Mouse (Mus musculus) hindlimb bud, embryonic 11.5 days (tissue): ENCODE data around the gene Tnpo2.

Experiments used
- DNase-seq: peaks from one replicate; pipeline ENCODE4 v3.0.0-alpha.2; 2012; ENCODE audit warnings: low read depth, low spot score; ENCODE audit errors: extremely low spot score

Gene Tnpo2

DNA sequence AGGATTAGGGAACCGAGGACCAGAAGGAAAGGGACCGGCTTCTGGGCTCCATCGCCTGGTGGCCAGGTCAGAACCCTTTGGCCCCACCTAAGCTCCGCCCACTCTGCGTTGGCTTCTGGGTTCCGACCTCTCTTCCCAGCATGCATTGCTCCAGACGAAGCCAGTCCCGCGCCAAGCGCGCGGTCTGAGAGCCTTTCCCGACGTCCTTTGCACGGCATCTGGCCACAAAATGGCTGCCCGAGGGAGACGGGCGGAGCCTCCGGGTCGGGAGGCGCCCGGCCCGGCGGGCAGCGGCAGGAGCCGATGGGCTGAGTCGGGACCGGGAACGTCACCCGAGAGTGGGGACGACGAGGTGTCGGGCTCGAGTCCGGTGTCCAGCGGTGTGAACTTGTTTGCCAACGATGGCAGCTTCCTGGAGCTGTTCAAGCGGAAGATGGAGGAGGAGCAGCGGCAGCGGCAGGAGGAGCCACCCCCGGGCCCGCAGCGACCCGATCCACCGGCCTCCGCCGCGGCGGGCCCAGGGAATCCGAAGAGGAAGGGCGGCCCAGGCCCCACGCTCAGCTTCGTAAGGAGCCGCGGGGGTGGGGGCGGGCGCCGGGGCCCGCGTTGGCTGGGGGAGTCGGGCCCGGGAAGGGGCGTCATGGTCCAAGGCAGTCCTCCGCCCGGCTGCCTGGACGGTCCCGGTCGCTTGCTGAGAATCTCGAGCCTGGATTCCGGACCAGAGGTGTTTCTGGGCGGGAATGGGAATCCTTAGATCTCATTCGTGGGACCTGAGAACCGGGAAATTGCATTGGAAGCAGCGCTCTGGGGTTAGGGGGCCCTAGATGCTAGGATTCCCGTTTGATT is 9.8 kb upstream of the Tnpo2 start, which contains the start of gene Trir:
TSS of gene Trir (plus strand) at position 154 of the 846 bp plus-strand sequence.
- peak; percentile 95 for DNase-seq

DNA sequence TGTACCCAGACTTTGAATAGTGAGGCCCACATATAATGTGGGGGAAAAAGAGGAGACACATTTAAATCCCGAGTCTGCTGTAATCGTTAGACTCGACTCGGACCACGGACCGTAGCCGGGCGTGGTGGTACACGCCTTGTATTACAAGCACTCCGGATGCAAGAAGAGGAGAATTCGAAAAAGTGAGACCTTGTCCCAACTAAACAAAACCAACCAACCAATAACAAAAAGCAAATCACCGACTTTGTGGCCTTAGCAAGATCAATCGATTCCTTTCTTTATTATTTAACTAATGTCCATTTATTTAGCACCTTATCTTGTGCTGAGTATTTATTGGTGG is 9.2 kb upstream of the Tnpo2 start:
- DNase-seq: no peak

DNA sequence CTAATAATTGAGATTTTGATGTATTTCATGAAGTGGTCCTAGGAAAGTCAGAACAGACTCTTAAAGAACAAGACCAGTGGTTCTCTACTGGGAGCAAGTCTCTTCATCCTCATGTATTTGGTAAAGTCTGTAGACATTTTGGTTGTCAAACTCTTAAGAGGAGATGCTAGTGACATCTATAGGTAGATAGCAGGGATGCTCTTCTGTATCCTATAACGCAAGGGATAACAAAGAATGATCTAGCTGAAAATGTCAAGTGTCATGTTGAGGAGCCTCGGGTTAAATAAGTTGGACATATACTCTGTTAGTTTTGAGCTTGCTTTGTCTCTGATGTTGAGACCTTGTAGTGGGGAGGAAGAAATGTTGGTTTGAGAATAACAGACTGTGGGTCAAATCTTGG is 8.8 kb upstream of the Tnpo2 start:
- no peak for DNase-seq

DNA sequence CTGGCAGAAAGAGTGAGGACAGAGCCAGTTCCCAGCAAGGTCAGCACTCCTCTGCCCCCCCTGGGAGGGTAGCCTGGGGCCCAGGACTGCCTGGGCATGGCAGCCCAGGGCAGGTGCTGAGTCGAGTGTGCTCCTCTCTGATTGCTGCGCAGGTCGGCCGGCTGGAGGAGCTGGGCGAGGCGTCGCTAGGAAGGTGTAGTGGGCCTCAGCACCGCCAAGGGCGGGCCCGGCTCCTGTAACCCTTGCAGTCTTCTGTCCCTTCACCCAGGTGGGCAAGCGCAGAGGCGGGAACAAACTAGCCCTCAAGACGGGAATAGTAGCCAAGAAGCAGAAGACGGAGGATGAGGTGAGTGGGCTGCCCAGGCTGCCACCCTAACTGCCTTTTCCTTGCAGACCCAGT is 7.4 kb upstream of the Tnpo2 start:
- no peak for DNase-seq

DNA sequence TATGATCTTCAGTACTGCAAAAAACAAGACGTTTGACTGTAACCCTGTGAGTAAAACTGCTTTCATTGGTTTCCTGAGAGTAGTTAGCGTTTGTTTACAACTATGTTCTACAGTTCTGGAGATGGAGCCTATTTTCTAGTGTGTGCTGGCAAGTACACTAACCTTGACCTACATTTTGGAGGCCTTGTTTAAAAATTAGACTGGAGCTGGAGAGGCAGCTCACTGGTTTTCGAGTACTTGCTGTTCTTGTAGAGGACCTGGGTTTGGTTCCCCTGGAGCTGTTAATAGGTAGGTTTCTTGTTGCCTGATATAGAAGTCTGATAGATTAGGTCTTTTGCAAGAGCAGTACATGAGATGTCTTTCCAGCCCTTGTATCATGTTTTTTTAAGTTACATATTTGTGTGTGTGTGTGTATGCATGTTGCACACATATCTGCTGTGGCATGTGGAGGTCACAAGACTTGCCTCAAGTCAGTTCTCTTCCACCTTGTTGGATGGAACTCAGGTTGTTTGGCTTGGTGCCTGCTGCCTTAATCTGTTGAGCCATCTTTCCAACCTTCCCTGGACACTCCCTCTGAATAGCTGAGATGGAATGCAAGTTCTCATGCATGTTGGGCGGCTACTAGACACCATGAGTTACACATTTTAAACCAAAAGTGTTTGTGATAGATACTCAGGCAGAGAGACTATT is 3.9 kb upstream of the Tnpo2 start:
- DNase-seq: no peak

DNA sequence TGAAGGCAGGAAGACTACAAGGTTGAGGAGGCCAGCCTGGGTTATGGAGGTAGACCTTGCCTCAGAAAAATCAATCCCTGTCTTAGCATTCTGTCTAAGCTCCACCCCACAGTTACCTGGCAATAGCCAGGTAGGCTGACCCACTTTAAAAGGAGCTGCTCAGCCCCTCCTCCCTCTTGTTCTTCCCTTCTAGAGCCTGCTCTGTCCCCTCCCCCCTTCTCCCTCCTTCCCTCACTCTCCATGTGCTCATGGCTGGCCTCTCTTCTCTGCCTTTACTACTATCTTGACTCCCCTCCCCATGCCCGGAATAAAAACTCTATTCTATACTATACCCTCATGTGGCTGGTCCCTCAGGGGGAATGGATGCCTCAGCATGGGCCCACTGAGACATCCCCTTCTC is 2.8 kb upstream of the Tnpo2 start:
- no peak for DNase-seq

DNA sequence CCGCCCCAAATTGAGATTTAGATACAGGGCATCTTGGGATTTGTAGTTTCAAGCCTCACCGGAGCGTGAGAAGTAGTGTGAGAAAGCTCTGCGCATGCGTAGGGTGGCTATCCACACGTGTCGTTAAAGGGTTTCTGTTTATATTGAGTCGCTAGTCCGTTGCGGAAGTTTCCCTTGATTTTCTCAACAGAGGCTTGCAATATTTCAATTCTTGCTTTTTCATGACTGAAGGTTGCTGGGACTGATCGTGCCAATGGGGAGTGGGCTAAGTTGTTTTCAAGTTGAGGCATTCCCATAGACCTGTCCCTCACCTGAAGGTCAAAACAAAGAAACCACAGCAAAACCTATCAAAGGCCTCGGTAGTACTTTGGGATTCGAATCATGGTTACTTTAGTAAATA is 2.0 kb upstream of the Tnpo2 start:
- DNase-seq: no peak

DNA sequence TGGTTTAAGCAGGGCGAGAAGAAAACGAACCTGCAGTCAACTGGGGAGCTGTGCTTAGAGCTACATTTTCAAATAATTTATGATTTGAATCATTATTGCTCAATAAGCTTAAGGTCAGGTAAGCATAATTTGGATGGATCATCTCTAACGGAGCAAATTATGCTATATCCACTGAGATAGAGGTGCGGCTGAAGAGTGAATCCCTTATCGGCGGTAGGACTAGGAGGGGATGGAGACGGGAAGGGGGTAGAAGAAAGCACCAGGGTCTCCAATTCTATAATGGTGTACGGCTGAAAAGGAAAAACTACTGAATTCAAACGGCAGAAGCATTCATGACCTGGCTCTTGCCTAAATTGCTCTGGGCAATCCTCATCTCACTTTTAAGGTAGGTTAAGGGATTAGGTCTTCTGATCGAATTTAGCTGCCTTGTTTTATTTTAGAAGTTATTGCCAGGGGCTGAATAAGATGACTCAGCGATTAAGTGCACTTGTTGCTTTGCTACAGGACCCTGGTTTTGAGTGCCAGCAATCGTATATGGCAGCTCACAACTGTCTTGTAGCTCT is 1.5 kb upstream of the Tnpo2 start:
- DNase-seq: no peak

DNA sequence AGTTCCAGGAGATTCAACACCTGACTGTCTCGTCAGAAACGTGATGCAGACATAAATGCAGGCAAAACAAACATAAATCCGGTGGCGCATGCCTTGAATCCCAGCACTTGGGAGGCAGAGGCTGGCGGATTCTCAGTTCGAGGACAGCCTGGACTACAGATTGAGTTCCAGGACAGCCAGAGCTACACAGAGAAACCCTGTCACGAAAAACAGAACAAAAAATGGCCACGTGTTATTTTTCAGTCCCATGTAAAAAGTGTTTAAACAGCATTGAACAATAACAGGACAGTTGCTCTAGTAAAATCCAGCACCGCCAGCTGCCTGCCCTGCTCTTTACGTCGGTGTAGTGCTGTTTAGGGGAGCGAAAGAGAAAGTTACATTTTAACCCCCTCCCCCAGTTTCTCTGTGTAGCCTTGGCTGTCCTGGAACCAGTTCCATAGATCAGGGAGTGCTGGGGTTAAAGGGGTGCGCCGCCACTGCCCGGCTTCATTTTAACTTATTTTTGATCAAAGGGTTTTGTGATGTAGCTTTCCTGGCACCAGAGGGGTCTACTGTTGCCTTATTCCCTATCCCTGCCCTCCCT is 896 bp upstream of the Tnpo2 start:
- no peak for DNase-seq

DNA sequence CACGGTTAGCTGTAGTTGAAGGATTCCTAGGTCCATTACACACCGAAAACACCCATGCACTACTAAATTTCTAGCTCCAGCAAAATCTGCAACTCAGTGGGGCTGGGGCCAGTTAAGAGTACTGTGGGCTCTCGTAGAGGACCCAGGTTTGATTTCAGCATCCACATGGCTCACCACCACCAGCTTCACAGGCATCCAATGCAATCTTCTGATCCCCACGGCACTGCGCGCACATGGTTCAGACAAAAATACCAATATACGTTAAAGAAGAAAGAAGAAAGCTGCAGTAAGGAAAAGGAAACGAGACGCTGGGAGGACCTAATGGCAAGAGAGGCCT is 366 bp upstream of the Tnpo2 start:
- DNase-seq: no peak

DNA sequence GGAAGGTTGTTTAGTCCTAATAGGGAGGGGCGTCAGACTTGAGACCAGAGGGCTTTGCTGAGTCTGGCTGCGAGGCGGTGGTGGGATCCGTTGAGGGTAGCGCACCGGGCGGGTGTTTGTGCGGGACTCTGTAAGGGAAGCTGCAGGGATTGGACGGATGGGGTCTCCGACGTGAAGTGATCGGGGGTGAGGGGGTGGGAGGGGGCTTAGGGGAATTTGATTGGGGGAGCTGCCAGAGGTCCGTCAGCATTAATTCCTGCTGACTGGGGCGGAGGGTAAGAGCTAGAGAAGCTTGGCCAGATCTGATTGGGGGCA is 608 bp downstream of the Tnpo2 start:
- no peak for DNase-seq

DNA sequence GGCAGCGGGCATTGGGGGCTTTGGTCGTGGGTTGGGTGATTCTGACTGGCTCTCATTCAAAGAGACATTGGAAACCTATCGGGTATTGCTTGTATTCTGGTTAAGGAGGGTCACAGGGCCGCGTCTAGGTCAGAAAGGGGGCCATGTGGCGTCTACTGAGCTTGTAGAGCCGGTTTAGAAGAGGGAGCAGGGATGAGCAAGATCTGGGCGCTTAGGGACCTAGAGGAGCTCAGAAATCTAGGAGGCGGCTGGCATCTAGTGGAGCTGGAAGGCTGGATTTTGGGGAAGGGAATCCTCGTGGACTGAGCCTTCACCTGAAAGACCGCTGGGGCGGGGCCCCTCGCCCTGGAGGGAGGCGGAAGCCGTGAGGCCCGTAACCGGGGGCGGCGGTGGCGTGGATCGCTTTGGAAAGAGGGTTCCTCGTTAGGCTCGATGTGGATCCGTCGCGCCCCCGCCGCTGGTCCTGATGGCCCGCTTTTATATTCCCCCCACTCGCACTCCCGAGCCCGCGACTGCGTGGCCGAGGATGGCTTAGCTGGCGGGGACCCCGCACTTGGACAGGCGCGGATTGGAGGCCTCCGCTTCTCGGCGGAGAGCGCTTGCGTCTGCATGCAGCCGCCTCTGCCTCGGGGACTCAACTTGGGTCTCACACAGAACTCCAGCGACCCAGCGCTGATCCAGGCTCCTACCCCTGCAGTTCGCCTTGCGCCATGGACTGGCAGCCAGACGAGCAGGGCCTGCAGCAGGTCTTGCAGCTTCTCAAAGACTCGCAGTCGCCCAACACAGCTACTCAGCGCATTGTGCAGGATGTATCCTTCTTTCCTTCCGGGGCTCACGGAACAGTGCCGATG is 1.2 kb downstream of the Tnpo2 start:
- no peak for DNase-seq

DNA sequence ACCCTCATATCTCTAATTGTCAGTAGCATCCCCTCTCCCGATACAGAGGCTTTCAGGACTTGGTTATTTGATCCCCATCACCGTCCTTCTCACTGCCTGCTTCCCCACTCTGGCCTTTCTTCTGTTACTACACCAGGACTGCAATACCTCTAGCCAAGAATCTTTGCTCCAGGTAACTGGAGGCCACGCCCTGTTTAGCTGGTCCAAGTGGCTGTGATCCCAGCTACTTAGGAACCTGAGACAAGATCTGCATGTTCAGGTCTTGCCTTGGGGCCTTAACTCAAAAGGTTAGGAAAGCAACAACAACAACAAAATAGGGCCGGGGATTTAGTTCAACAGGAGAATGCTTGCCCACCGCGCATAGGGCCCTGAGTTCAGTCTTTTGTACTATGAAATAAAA is 6.9 kb downstream of the Tnpo2 start:
- no peak for DNase-seq

DNA sequence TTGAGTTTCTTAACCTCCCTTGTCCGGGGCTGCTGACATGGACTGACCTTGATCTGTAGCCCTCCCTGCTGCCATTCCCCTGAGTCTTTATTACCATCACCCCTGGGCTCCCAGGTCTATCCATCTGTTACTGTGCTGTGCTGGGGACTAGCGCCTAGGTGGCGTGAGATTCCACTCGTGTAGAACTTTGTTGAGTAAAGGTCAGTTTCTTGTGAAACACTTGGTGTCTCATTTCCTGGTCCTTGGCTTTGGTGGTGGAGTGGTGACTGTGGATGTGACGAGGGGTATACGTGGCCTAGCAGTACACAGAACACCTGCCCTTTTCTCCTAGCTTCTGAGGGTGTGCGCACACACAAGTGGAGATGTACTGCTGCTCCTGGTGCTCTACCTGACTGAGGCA is 20.7 kb downstream of the Tnpo2 start:
- no peak for DNase-seq

DNA sequence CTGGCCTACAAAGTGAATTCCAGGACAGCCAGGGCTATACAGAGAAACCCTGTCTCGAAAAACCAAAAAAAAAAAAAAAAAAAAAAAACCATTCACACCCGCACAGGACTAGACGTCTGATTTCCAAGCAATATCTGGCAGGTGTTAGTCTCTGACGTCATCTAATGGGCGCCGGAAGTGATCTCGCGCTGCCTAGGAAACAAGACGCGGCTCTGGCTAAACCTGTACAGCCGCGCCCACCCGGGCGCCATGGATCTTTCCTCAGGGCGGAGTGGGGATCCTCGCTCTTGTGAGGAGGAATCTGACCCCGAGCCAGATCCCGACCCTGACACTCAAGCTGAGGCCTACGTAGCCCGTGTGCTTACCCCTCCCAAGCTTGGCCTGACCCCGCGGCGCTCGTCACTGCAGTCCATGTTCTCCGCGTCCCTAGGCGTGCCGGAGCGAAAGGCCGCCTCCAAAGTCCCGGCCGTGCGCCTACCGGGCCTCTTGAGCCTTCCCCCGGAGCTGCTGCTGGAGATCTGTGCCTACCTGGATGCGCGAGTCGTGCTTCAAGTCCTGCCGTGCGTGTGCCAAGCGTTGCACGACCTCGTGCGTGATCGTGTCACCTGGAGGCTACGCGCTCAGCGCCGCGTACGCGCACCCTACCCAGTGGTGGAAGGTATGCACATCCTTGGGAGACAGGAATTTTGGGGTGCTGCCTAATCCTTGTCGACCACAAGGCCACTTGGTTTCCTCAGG is 23.3 kb downstream of the Tnpo2 start, which contains the start of gene Fbxw9:
TSS of gene Fbxw9 (plus strand) at position 177 of the 738 bp plus-strand sequence.
- DNase-seq: no peak

DNA sequence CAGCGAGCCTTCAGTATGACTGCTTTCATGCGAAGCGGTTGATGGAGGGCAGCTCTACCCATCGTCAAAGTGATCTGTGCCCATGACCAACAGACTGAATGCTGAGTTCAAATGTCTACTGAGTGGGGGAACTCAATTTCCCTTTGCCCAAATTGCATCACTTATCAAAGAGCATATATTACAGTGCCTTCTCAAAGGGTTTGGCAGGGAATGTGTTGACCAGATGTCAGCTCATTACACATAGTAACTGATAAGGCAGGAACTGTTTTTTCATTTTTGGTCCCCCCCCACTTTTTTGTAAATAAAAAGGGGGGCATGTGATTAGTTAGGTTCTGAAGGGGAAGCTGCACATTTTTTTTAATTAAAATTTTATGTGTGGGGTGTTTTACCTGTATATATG is 25.9 kb downstream of the Tnpo2 start:
- DNase-seq: no peak

DNA sequence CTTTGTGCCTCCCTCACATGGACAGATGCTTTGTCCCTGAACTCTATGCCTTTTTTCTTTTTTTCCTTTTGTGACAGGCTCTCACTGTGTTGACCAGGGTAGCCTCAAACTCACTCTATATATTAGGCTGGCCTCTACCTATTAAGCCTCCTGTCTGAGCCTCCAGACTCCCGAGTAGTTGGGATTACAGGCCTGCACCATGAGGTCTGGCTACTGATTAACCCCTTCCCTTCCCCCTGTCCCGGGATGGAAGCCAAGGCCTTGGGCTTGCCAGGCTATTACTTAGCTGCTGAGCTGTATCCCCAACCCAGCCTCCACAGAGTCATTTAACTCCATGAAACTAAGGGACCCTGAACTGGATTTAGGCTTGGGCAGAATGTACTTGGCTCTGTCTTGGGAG is 28.5 kb downstream of the Tnpo2 start:
- no peak for DNase-seq

DNA sequence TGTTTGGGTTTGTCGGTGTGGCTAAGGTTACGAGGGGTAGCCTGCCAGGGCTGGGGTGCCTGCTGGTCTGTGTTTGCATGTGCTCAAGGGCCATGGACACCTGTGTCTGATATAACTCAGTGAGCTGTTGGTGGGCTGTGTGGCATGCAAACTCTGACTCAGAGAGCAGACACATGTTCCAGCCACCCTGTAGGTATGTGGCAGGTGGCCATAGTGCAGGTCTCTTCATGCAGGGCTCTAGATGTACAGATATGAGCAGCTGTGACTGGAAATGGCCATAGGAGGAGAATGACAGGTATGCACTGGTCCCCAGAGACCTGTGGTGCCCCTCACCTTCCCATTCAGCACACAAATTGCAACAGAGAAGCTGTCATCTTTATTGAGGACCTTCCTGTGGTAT is 30.4 kb downstream of the Tnpo2 start:
- no peak for DNase-seq

DNA sequence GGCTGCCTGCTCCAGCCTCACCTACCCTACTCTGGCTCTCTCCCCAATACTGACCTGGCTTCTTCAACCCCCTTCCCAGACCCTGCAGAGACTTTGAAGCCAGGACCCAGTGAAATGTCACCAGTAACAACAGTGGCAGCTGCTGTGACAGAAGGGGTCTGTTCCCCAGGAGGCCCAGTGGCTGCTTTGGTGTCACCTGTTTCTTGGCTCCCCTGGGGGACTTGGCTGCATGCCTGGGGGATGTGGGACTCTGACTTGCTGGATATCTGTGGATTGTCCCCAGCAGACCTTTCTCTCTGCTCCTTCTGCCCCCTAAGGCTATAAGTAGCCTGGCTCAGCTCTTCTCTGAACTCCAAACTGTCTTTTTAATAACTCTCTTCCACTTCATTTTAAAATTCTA is 31.3 kb downstream of the Tnpo2 start, which contains the start of gene Gm5741:
TSS of gene Gm5741 (minus strand) at position 1 of the 400 bp plus-strand sequence.
- DNase-seq: no peak

DNA sequence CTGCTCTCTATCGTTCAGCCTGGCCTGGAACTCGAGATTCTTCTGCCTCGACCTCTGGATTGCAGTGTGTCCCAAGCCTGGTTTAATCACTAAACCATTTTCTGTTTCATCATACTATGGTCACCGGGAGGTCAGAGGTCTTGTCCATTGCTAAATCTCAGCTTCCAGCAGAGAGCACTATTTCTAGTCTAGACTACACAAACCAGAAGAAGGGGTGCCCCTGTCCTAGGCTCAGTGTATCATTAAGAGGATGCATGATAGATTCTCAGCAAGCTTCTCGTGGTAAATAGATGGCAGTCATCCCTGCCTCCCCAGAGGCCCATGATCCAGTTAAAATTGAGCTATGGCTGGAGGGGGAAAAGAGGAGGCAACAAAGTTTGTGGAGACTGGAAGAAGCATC is 34.3 kb downstream of the Tnpo2 start:
- no peak for DNase-seq
